Mouse (Mus musculus) stomach, postnatal 0 days (tissue): ENCODE measurements at regions not wholly inside any gene's neighbourhood (a gene's known extent, or its start where the extent isn't known, plus 50 kb on each side); places are given as distances from the start of the nearest gene placed in this dataset.

ENCODE experiments used
- CTCF ChIP-seq: IDR thresholded peaks from 2 replicates; pipeline ENCODE4 v1.5.1; 2016; ENCODE audit warnings: antibody characterized with exemption, low read depth, mild to moderate bottlenecking, moderate library complexity
- EP300 ChIP-seq: optimal IDR thresholded peaks from 2 replicates; pipeline ENCODE3; 2016; ENCODE audit warnings: antibody characterized with exemption

GRCm38 (mm10) chr10:67721787-67722186, 173.0 kb upstream of the Ado start:
- TF ChIP-seq CTCF: peak; percentile 82
- no peak for TF ChIP-seq EP300
